Mouse (Mus musculus) small intestine, adult 2 months (tissue): Measurements from ENCODE around the gene Trpt1.

Source experiments
- CTCF ChIP-seq: fragments of 200-500 bp; IDR thresholded peaks from 2 replicates; pipeline ENCODE4 v1.5.1; 2012; ENCODE audit warnings: low read depth, mild to moderate bottlenecking, control low read depth, inconsistent platforms, low read length, moderate library complexity, mixed read lengths; ENCODE audit not compliant: insufficient replicate concordance, insufficient read length; ENCODE audit errors: extremely low read depth
- POLR2A ChIP-seq: fragments of 200-500 bp; IDR thresholded peaks from 2 replicates; pipeline ENCODE4 v1.6.1; 2012; ENCODE audit warnings: low read depth, mild to moderate bottlenecking, control low read depth, inconsistent platforms, low read length, moderate library complexity

DNA sequence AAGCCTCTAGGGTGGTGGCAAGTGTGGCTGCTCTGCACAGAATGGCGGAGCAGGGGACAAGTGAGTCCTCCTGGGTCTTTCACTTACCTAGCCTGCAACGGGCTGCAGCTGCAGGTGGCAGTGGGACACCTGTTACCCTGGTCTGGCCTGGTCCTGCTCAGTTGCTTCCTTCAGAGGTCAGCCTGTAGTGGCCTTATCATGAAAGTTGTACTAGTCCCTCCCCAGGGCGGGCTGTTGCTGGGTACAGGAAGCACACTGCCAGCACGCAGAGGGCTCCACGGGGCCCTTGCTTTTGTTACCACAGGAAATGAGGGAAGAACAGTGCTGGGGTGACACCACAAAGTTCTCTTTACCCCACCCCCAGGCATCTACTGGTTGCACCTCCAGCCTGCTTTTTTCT lies 23.3 kb downstream of the Trpt1 start, which contains the start of gene Fermt3:
- TF ChIP-seq POLR2A (no peak), CTCF (no peak)
